Mouse (Mus musculus): ENCODE results near the gene Sgms1. TPM values are rescaled to one million over a fixed set of nuclear protein-coding genes. Genes with fewer than 3 reads are reported as not detected.

Sgms1 gene
- 9.3 and 12.7 TPM in 2 replicates for polyA plus RNA-seq (2012)

DNA sequence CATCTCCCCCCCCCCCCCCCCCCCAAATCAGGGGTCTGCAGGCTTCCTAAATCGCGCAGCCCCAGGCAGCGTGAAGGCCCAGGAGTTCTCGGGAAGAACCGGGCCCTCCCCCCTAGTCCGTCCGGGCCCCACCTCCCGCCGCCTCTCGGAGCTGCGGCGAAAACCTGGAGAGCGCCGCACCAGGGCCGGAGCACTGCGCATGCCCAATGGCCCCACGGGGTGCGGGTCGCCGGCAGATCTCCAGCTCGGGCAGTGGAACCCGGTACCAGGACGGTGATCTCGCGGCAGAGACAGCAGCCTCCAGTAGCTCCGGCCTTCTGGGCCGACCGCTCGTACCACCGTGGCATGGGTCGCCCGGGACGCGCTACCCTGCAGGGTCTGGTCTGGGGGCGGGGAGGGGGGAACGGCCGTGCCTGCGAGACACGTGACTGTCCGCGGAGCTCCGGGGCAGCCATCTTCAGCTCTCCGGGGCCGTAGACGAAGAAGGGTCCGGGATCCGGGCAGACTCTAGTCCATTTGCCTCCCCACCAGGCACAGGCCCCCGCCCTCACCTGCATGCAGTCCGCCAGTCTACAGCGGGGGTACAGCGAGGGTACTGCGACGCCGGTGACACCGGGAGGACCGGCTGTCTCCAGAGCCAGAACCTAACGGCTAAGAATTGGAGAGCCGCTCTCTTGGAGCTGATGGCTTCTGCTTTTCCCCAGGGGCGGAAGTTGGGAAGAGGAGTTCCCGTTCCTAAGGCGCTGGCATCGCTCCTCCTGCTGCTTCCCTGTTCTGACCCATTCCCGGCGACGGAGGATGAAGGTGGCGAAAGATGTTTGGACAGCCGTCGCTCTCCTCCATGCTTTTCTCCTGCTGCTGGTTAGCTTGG is at the start of gene Sgms1:
Gene Sgms1, minus strand, starts transcription at position 714 of the 871 bp plus-strand sequence.

DNA sequence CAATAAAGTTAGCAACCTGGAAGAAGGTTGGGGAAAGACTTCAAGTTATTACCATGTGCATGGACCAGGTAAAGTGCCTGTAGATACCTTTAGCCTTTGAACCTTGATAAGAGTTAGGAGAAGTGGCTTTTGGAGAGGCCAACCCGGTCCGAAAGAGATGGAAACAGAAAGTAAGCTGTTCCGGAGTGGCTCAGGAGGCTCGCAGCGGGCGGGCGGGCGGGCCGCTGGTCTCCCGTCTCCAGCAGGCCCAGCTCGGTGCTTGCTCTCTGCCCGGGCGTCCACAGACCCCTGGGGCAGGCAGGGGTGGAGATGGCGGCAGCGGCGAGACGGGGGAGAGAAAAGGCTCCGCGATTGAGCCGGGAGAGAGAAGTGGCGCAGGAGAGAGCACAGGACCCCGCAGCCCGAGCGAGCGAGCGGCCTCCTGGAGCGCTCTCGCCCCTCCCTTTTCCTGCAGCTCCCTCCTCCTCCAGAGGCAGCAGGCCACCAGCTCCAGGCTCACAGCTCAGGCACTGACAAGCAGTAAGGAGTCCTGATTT is 281.7 kb downstream of the Sgms1 start, which contains the start of gene Asah2:
Gene Asah2, minus strand, starts transcription at position 441 of the 536 bp plus-strand sequence.

Other genes with a start within 250 kb of the Sgms1 start
- 3.3 and 3.8 TPM in 2 replicates for gene Rpl9-ps6, start 76.9 kb upstream of the Sgms1 start, polyA plus RNA-seq (2012)
- 194 and 205 TPM in 2 replicates for gene Minpp1, start 96.1 kb upstream of the Sgms1 start, polyA plus RNA-seq (2012)
- 4.3 and 9.1 TPM in 2 replicates for gene Papss2, start 206.1 kb upstream of the Sgms1 start, polyA plus RNA-seq (2012)

All from megakaryocyte-erythroid progenitor cell, adult 5 weeks (primary cell).